Mouse (Mus musculus): ENCODE measurements around the gene Slc30a3. TPM values are rescaled to one million over a fixed set of nuclear protein-coding genes. Genes with fewer than 3 reads are reported as not detected.

The Slc30a3 gene
- polyA plus RNA-seq, 1 experiment: not detected

DNA sequence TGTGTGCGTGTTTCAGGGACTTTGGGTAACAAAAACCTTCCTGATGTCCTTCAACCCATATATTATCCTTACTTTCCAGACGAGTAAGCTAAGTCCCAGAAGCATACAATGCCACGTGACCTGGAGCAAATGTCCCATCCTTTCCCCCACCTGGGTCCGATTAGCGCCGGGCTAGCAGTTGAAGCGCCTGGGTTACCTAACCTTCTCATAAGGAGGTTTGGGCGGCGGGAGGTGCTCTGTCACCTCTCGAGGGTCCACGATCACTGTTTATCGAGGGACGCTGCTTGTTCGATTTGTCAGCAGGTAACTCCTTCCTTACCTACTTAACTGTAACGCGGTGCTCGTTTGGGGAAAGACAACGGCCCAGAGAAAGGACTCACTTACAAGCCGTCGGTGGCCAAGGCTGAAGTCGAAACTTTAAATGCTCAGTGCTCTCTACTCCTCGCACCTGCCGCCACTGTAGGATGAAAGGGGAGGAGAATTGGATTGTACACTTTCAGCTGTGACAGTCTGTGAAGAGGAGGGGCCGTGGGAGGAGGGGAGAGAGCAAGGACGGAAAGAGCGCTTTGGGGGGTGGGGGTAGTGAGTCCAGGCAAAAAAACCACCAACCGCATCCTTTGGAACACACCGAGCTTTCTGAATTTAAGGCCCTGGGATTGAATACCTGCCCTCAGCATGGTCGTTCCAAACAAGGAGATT lies 13.8 kb downstream of the Slc30a3 start:
- WGBS: 2% methylated on average over 29 of the region's 29 CpGs
- H3K4me3 ChIP-seq (replicated peaks; ENCODE audit: extremely low read depth, low read depth, low read length): no peak overlapping the region
- H3K4me1 ChIP-seq (ENCODE audit: control insufficient read depth, insufficient read depth, low read length): peaks cover 4% of the 10 kb centered on the region; the same call in 1 of the 2 replicates
- no peak for DNase-seq
- TF ChIP-seq CTCF (IDR thresholded peaks at IDR 0.05; ENCODE audit: insufficient read depth, low read length) (no peak), POLR2A (IDR thresholded peaks at IDR 0.05; ENCODE audit: borderline replicate concordance, extremely low read depth, low read depth, low read length) (no peak)

- DNase-seq: peak; percentile 31
- 2% methylated on average over 53 of the region's 54 CpGs for WGBS
- TF ChIP-seq POLR2A (IDR thresholded peaks at IDR 0.05; ENCODE audit: borderline replicate concordance, extremely low read depth, low read depth, low read length) (no peak), CTCF (IDR thresholded peaks at IDR 0.05; ENCODE audit: insufficient read depth, low read length) (no peak)
Measured at GRCm38 (mm10) chr5:31093151-31094041, 14.6 kb downstream of the Slc30a3 start.

GRCm38 (mm10) chr5:31092231-31092975 lies 15.6 kb downstream of the Slc30a3 start:
- 5% methylated on average over 43 of the region's 53 CpGs for WGBS
- Histone ChIP-seq H3K4me3 (replicated peaks; ENCODE audit: extremely low read depth, low read depth, low read length) (no peak overlapping the region), H3K4me1 (ENCODE audit: control insufficient read depth, insufficient read depth, low read length) (peaks cover 4% of the 10 kb centered on the region; the same call in 1 of the 2 replicates)
- TF ChIP-seq POLR2A (IDR thresholded peaks at IDR 0.05; ENCODE audit: borderline replicate concordance, extremely low read depth, low read depth, low read length) (no peak), CTCF (IDR thresholded peaks at IDR 0.05; ENCODE audit: insufficient read depth, low read length) (no peak)
- no peak for DNase-seq

More at GRCm38 (mm10) chr5:31093151-31094041, 14.6 kb downstream of the Slc30a3 start:
- H3K4me1 ChIP-seq (ENCODE audit: control insufficient read depth, insufficient read depth, low read length): peaks cover 4% of the 10 kb centered on the region; the same call in 1 of the 2 replicates
- no peak overlapping the region for H3K4me3 ChIP-seq (replicated peaks; ENCODE audit: extremely low read depth, low read depth, low read length)

- no peak overlapping the region for H3K4me3 ChIP-seq (replicated peaks; ENCODE audit: extremely low read depth, low read depth, low read length)
- 60% methylated on average over 2 of the region's 2 CpGs for WGBS
- no peak for TF ChIP-seq POLR2A (IDR thresholded peaks at IDR 0.05; ENCODE audit: borderline replicate concordance, extremely low read depth, low read depth, low read length)
- TF ChIP-seq CTCF (IDR thresholded peaks at IDR 0.05; ENCODE audit: insufficient read depth, low read length): no peak
Measured at GRCm38 (mm10) chr5:31087131-31087530, 20.9 kb downstream of the Slc30a3 start.

DNA sequence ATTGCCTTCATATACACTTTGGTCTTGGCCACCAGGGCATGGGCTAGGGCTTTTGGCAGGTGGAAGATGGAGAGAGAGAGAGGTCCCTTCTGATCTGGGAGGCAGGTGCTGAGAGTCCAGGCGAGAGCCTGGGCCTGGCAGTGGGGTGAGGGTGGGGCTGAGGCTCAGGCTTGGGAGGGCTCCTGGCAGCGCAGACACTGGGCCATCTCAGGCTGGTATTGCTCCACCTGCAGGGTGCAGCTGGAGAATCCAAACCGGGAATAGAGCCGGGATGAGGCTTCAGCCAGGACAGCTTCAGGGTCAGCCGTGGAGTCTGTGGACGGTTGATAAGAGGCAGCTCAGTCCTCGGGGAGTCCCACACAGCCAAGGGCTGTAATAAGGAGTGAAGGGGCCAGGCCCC lies 21.4 kb downstream of the Slc30a3 start:
- no peak for DNase-seq
- TF ChIP-seq CTCF (IDR thresholded peaks at IDR 0.05; ENCODE audit: insufficient read depth, low read length) (no peak), POLR2A (IDR thresholded peaks at IDR 0.05; ENCODE audit: borderline replicate concordance, extremely low read depth, low read depth, low read length) (no peak)
- Histone ChIP-seq H3K4me1 (ENCODE audit: control insufficient read depth, insufficient read depth, low read length) (no peaks in the 10 kb centered on the region), H3K4me3 (replicated peaks; ENCODE audit: extremely low read depth, low read depth, low read length) (no peak overlapping the region)
- 28% methylated on average over 7 of the region's 7 CpGs for WGBS

More at GRCm38 (mm10) chr5:31087131-31087530, 20.9 kb downstream of the Slc30a3 start:
- H3K4me1 ChIP-seq (ENCODE audit: control insufficient read depth, insufficient read depth, low read length): no peaks in the 10 kb centered on the region
- no peak for DNase-seq

GRCm38 (mm10) chr5:31083949-31084348 lies 24.1 kb downstream of the Slc30a3 start:
- WGBS: 37% methylated on average over 8 of the region's 8 CpGs
- DNase-seq: no peak
- TF ChIP-seq CTCF (IDR thresholded peaks at IDR 0.05; ENCODE audit: insufficient read depth, low read length) (no peak), POLR2A (IDR thresholded peaks at IDR 0.05; ENCODE audit: borderline replicate concordance, extremely low read depth, low read depth, low read length) (no peak)
- H3K4me3 ChIP-seq (replicated peaks; ENCODE audit: extremely low read depth, low read depth, low read length): no peak overlapping the region
- no peaks in the 10 kb centered on the region for H3K4me1 ChIP-seq (ENCODE audit: control insufficient read depth, insufficient read depth, low read length)

DNA sequence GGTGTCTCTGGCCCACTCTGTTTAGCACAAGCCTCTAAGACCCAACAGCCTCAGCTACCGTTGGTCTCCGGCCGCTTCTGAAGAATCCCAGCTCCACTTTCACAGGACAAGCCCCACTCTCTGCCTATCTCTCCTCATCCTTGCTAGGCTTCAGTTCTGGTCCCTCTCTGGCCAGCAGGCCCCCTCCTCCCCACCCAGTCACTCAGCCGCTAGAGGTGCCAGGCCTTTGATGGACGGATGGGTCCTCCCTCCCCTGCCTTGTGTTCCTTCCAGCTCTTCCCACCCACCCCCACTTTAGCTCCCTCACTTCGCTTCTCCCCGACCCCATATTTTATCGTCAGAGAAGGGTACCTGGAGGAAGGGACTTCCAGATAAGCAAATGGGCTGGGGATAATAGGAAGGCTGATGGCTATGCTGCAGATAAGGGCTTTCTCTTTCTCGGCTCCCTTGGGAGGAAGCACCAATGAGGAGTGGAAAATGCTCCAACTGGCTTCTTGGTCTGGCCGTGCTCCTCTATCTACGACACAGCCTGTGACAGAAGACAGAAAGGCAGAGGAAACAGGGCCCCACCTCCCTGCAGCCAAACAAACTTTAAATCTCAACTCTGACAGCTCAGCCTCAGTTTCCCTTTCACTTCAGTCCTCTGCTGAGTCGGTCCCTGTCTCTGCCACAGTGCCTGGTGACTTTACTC lies 25.0 kb downstream of the Slc30a3 start:
- TF ChIP-seq POLR2A (IDR thresholded peaks at IDR 0.05; ENCODE audit: borderline replicate concordance, extremely low read depth, low read depth, low read length) (no peak), CTCF (IDR thresholded peaks at IDR 0.05; ENCODE audit: insufficient read depth, low read length) (no peak)
- no peaks in the 10 kb centered on the region for H3K4me1 ChIP-seq (ENCODE audit: control insufficient read depth, insufficient read depth, low read length)
- WGBS: 23% methylated on average over 12 of the region's 12 CpGs
- peak; percentile 15 for DNase-seq
- H3K4me3 ChIP-seq (replicated peaks; ENCODE audit: extremely low read depth, low read depth, low read length): no peak overlapping the region

- Histone ChIP-seq H3K4me3 (replicated peaks; ENCODE audit: extremely low read depth, low read depth, low read length) (no peak overlapping the region), H3K4me1 (ENCODE audit: control insufficient read depth, insufficient read depth, low read length) (no peaks in the 10 kb centered on the region)
- TF ChIP-seq CTCF (IDR thresholded peaks at IDR 0.05; ENCODE audit: insufficient read depth, low read length) (peak; percentile 62), POLR2A (IDR thresholded peaks at IDR 0.05; ENCODE audit: borderline replicate concordance, extremely low read depth, low read depth, low read length) (no peak)
- peak; percentile 43 for DNase-seq
- WGBS: 18% methylated on average over 5 of the region's 5 CpGs
Measured at GRCm38 (mm10) chr5:31082355-31082754, 25.7 kb downstream of the Slc30a3 start.

All from lung, adult 2 months (tissue).